Mouse (Mus musculus) forebrain, embryonic 15.5 days (tissue): ENCODE results near the gene Gm20498. TPM values are rescaled to one million over a fixed set of nuclear protein-coding genes. Genes with fewer than 3 reads are reported as not detected.
"Not testable (repeated sequence)": the region's sequence is repeated elsewhere in the genome, so short reads cannot be mapped to it uniquely, and the experiment has no call there.

Experiments used
- ATAC-seq: fragments of 200-750 bp; cut with Nextera tagmentation; replicated peaks from 2 replicates; pipeline ENCODE4 v1.8.0; 2017; ENCODE audit warnings: mild to moderate bottlenecking, moderate TSS enrichment, moderate library complexity
- H3K27ac ChIP-seq: fragments of 300-500 bp; sonication (generic); replicated peaks from 2 replicates; pipeline ENCODE4 v1.5.1; 2015; ENCODE audit warnings: mild to moderate bottlenecking, inconsistent platforms
- H3K27me3 ChIP-seq: fragments of 300-500 bp; sonication (generic); 2 replicates; pipeline ENCODE4 v1.6.1; 2015; ENCODE audit warnings: inconsistent platforms
- H3K36me3 ChIP-seq: fragments of 300-500 bp; sonication (generic); 2 replicates; pipeline ENCODE4 v1.6.1; 2015; ENCODE audit warnings: mild to moderate bottlenecking, inconsistent platforms
- H3K4me1 ChIP-seq: fragments of 300-500 bp; sonication (generic); 2 replicates; pipeline ENCODE4 v1.6.1; 2015; ENCODE audit warnings: inconsistent platforms
- H3K4me2 ChIP-seq: fragments of 300-500 bp; sonication (generic); replicated peaks from 2 replicates; pipeline ENCODE4 v1.6.1; 2015; ENCODE audit warnings: mild to moderate bottlenecking, inconsistent platforms
- H3K4me3 ChIP-seq: fragments of 300-500 bp; sonication (generic); 2 replicates; pipeline ENCODE4 v1.5.1; 2015; ENCODE audit warnings: mild to moderate bottlenecking, inconsistent platforms
- H3K9ac ChIP-seq: fragments of 300-500 bp; sonication (generic); replicated peaks from 2 replicates; pipeline ENCODE4 v1.6.1; 2015; ENCODE audit warnings: mild to moderate bottlenecking, inconsistent platforms
- H3K9me3 ChIP-seq: fragments of 300-500 bp; sonication (generic); 2 replicates; pipeline ENCODE4 v1.6.1; 2016; ENCODE audit warnings: inconsistent platforms
- WGBS: fragments of 180-500 bp; shearing (Covaris S2); methylation state at CpG from one replicate; pipeline ENCODE4 v1.1.7; 2015; ENCODE audit warnings: mixed read lengths; 5-methylcytosine and 5-hydroxymethylcytosine counted together
- polyA plus RNA-seq: library from polyadenylated mRNA; unstranded; fragments of >200 nt; fragmentation: Nextera tagmentation; extraction: Ambion mirVana; gene quantifications from 2 replicates; pipeline ENCODE4 v1.2.1, GENCODE M21; 2015

Gm20498 gene
- 26.8 and 31.7 TPM in 2 replicates for polyA plus RNA-seq

DNA sequence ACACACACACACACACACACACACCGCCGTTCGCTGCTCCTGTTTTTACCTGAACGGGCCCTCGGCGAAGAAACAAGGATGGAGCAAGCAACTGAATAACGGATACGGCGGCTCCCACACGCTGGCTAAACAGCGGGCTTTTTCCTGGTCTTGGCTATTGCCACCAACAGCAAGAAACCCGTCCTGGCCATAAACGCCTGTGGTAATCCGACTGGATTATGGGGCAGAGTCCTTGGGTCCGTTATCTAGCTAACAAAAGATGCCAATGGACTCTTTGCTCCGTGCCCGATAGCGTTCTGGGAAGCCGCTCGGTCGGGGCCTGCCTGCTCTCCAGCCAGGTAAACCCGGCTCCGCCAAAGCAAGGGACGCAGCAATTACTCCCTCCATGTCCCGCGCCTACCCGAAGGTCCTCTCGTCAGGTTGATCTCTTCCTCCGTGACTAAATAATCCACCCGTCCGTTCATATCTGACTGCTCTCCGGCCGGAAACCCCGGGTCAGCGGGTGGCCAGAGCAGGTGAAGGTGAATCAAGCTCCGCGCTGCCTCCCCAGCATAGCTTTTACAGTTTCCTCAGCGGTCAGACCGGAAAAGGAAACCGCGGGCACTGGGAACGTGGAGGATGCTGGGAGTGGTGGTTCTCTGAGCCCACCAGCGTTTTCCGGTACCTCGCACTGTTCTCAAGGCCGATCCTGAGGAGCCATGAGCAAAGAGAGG lies at the start of gene Gm20498, which contains the start of gene Synj2bp:
TSS of gene Gm20498 (minus strand) at position 590 of the 713 bp plus-strand sequence.
TSS of gene Synj2bp (minus strand) at position 596 of the 713 bp plus-strand sequence.
- H3K36me3 ChIP-seq: no peaks in the 10 kb centered on the region
- H3K9ac ChIP-seq: peak within 1 kb of the TSS; percentile 88
- ATAC-seq: peak; percentile 97
- peaks cover 15% of the 10 kb centered on the region for H3K4me1 ChIP-seq
- H3K9me3 ChIP-seq: no peaks in the 10 kb centered on the region
- H3K27ac ChIP-seq: peak within 1 kb of the TSS; percentile 71
- WGBS: under 1% methylated on average over 46 of the region's 46 CpGs
- peak within 1 kb of the TSS; percentile 83 for H3K4me3 ChIP-seq
- no peaks in the 10 kb centered on the region for H3K27me3 ChIP-seq
- peak within 1 kb of the TSS; percentile 66 for H3K4me2 ChIP-seq

GRCm38 (mm10) chr12:81568374-81568773 lies 35.7 kb upstream of the Gm20498 start, which contains the start of gene Adam21:
Adam21 (minus strand) TSS chr12:81568474.
- H3K9me3 ChIP-seq: no peaks in the 10 kb centered on the region
- H3K9ac ChIP-seq: no peak within 1 kb of the TSS
- no peak within 1 kb of the TSS for H3K27ac ChIP-seq
- no peak for ATAC-seq
- H3K27me3 ChIP-seq: no peaks in the 10 kb centered on the region
- H3K36me3 ChIP-seq: peaks cover 14% of the 10 kb centered on the region
- no peak within 1 kb of the TSS for H3K4me2 ChIP-seq
- WGBS: 86% methylated on average over 1 of the region's 1 CpGs
- no peak within 1 kb of the TSS for H3K4me3 ChIP-seq
- no peaks in the 10 kb centered on the region for H3K4me1 ChIP-seq

GRCm38 (mm10) chr12:81567931-81568330 lies 35.2 kb upstream of the Gm20498 start:
- Histone ChIP-seq H3K4me2 (no peak overlapping the region), H3K9ac (no peak overlapping the region), H3K36me3 (peaks cover 11% of the 10 kb centered on the region), H3K4me3 (no peak overlapping the region), H3K27ac (no peak overlapping the region), H3K4me1 (no peaks in the 10 kb centered on the region), H3K9me3 (no peaks in the 10 kb centered on the region), H3K27me3 (no peaks in the 10 kb centered on the region)
- WGBS: 87% methylated on average over 5 of the region's 5 CpGs
- no peak for ATAC-seq

- Histone ChIP-seq H3K4me2 (no peak overlapping the region), H3K9ac (no peak overlapping the region), H3K27ac (no peak overlapping the region), H3K4me1 (no peaks in the 10 kb centered on the region), H3K4me3 (no peak overlapping the region), H3K9me3 (no peaks in the 10 kb centered on the region), H3K36me3 (no peaks in the 10 kb centered on the region), H3K27me3 (no peaks in the 10 kb centered on the region)
- ATAC-seq: no peak
- WGBS: 96% methylated on average over 3 of the region's 3 CpGs
These were observed 31.5 kb upstream of the Gm20498 start for GRCm38 (mm10) chr12:81564173-81564572.

GRCm38 (mm10) chr12:81549286-81549685 lies 16.6 kb upstream of the Gm20498 start:
- Histone ChIP-seq H3K9ac (no peak overlapping the region), H3K9me3 (no peaks in the 10 kb centered on the region), H3K4me1 (no peaks in the 10 kb centered on the region), H3K4me3 (no peak overlapping the region), H3K4me2 (no peak overlapping the region), H3K36me3 (no peaks in the 10 kb centered on the region), H3K27ac (no peak overlapping the region), H3K27me3 (no peaks in the 10 kb centered on the region)
- 91% methylated on average over 3 of the region's 3 CpGs for WGBS
- no peak for ATAC-seq

GRCm38 (mm10) chr12:81547163-81547562 lies 14.5 kb upstream of the Gm20498 start:
- H3K4me3 ChIP-seq: no peak overlapping the region
- 74% methylated on average over 4 of the region's 4 CpGs for WGBS

DNA sequence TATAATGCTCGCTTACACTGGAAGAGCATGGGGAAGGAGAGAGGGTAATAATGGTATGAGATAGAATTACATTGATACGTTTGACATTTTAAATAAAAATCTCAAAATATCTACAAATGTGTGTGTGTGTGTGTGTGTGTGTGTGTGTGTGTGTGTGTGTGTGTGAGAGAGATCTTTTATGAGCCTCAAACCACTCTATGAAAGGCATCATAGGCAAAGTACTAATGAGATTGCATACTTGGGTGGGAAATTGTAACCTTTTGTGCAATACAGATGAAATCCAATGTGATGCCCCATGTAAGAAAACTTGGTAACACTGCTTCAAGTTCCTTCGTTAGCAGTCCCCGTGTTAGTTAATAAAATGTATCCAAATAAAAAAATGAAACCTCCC lies 319 bp upstream of the Gm20498 start:
- WGBS: 35% methylated on average over 4 of the region's 4 CpGs
- peak overlapping the region; percentile 88 for H3K9ac ChIP-seq
- no peak; the same call in 1 of the 2 replicates for ATAC-seq
- no peaks in the 10 kb centered on the region for H3K27me3 ChIP-seq
- no peaks in the 10 kb centered on the region for H3K9me3 ChIP-seq
- H3K4me3 ChIP-seq: peak overlapping the region; percentile 83
- H3K4me1 ChIP-seq: peaks cover 15% of the 10 kb centered on the region
- H3K27ac ChIP-seq: peak overlapping the region; percentile 71
- H3K36me3 ChIP-seq: no peaks in the 10 kb centered on the region
- peak overlapping the region; percentile 66 for H3K4me2 ChIP-seq

More at GRCm38 (mm10) chr12:81547163-81547562, 14.5 kb upstream of the Gm20498 start:
- no peak for ATAC-seq
- no peak overlapping the region for H3K9ac ChIP-seq
- no peaks in the 10 kb centered on the region for H3K36me3 ChIP-seq
- no peaks in the 10 kb centered on the region for H3K27me3 ChIP-seq
- H3K4me2 ChIP-seq: no peak overlapping the region
- H3K9me3 ChIP-seq: no peaks in the 10 kb centered on the region
- no peak overlapping the region for H3K27ac ChIP-seq
- H3K4me1 ChIP-seq: no peaks in the 10 kb centered on the region

- not testable (repeated sequence) for ATAC-seq, H3K36me3 ChIP-seq, H3K27ac ChIP-seq, H3K4me2 ChIP-seq, H3K4me3 ChIP-seq, H3K9ac ChIP-seq, H3K9me3 ChIP-seq, H3K27me3 ChIP-seq
- WGBS: 71% methylated on average over 8 of the region's 8 CpGs
- peaks cover 15% of the 10 kb centered on the region for H3K4me1 ChIP-seq
These were observed 2.1 kb downstream of the Gm20498 start for GRCm38 (mm10) chr12:81530587-81530986.

GRCm38 (mm10) chr12:81496906-81497305 lies 35.8 kb downstream of the Gm20498 start:
- not testable (repeated sequence) for H3K9me3 ChIP-seq, H3K27ac ChIP-seq, H3K27me3 ChIP-seq, H3K9ac ChIP-seq, H3K4me2 ChIP-seq, H3K4me3 ChIP-seq, ATAC-seq, H3K4me1 ChIP-seq
- H3K36me3 ChIP-seq: peaks cover 13% of the 10 kb centered on the region
- WGBS: 97% methylated on average over 9 of the region's 9 CpGs

GRCm38 (mm10) chr12:81490491-81490890 lies 42.2 kb downstream of the Gm20498 start:
- no peaks in the 10 kb centered on the region for H3K9me3 ChIP-seq
- H3K36me3 ChIP-seq: peaks cover 3% of the 10 kb centered on the region; the same call in 1 of the 2 replicates
- H3K27me3 ChIP-seq: no peaks in the 10 kb centered on the region
- WGBS: 97% methylated on average over 5 of the region's 5 CpGs
- no peak for ATAC-seq
- H3K4me3 ChIP-seq: no peak overlapping the region
- no peak overlapping the region for H3K4me2 ChIP-seq
- H3K27ac ChIP-seq: no peak overlapping the region
- no peak overlapping the region for H3K9ac ChIP-seq
- no peaks in the 10 kb centered on the region for H3K4me1 ChIP-seq

DNA sequence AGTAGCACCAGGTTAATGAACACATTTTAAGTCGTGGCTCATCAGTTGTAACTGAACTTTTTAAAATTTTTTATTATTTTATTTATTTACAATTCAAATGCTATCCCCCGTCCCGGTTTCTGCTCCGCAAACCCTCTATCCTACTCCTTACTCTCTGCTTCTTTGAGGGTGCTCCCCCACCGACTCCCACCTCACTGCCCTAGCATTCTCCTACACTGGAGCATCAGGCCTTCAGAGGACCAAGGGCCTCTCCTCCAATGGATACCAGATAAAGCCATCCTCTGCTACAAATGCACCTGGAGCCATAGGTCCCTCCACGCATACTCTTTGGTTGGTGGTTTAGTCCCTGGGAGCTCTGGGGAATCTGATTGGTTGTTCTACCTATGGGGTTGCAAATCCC lies 47.4 kb downstream of the Gm20498 start:
- Histone ChIP-seq H3K4me1 (peaks cover 9% of the 10 kb centered on the region), H3K4me2 (peak overlapping the region; percentile 65), H3K9me3 (no peaks in the 10 kb centered on the region), H3K9ac (no peak overlapping the region), H3K36me3 (no peaks in the 10 kb centered on the region), H3K4me3 (peak overlapping the region; percentile 89), H3K27ac (peak overlapping the region; percentile 97; the same call in 1 of the 2 replicates), H3K27me3 (no peaks in the 10 kb centered on the region)
- WGBS: 49% methylated on average over 6 of the region's 6 CpGs
- peak; percentile 48; the same call in 1 of the 2 replicates for ATAC-seq

- ATAC-seq: peak; percentile 99
- no peaks in the 10 kb centered on the region for H3K27me3 ChIP-seq
- H3K4me2 ChIP-seq: peak within 1 kb of the TSS; percentile 65
- H3K4me1 ChIP-seq: peaks cover 9% of the 10 kb centered on the region
- WGBS: under 1% methylated on average over 31 of the region's 31 CpGs
- H3K4me3 ChIP-seq: peak within 1 kb of the TSS; percentile 89
- H3K36me3 ChIP-seq: no peaks in the 10 kb centered on the region
- no peaks in the 10 kb centered on the region for H3K9me3 ChIP-seq
- peak within 1 kb of the TSS; percentile 97 for H3K27ac ChIP-seq
- H3K9ac ChIP-seq: peak within 1 kb of the TSS; percentile 72
These were observed 47.9 kb downstream of the Gm20498 start, which contains the start of gene Cox16 for GRCm38 (mm10) chr12:81484727-81485191. Cox16 (minus strand) TSS chr12:81485127.
